Mouse (Mus musculus): ENCODE measurements around the gene Tubgcp5.
A peak's percentile ranks its signal among the peaks of the same experiment; 100 is the strongest.
"Not testable (repeated sequence)": the region's sequence is repeated elsewhere in the genome, so short reads cannot be mapped to it uniquely, and the experiment has no call there.

Tubgcp5 gene

GRCm38 (mm10) chr7:55793952-55794603, at the start of gene Tubgcp5:
Gene Tubgcp5, plus strand, starts transcription at chr7:55794154.
- DNase-seq = peak; percentile 95

- no peak for DNase-seq
Measured at GRCm38 (mm10) chr7:55744566-55745220, 49.3 kb upstream of the Tubgcp5 start.

- DNase-seq = no peak
Measured at GRCm38 (mm10) chr7:55750841-55751240, 43.1 kb upstream of the Tubgcp5 start.

GRCm38 (mm10) chr7:55759346-55759745, 34.6 kb upstream of the Tubgcp5 start:
- DNase-seq = no peak

GRCm38 (mm10) chr7:55767926-55768325, 26.0 kb upstream of the Tubgcp5 start, which contains the start of gene Siglech:
Gene Siglech, plus strand, starts transcription at chr7:55768178.
- no peak for DNase-seq

- DNase-seq = no peak
Measured at GRCm38 (mm10) chr7:55780011-55780410, 13.9 kb upstream of the Tubgcp5 start.

GRCm38 (mm10) chr7:55782493-55782892, 11.5 kb upstream of the Tubgcp5 start:
- DNase-seq = no peak

GRCm38 (mm10) chr7:55784580-55784979, 9.4 kb upstream of the Tubgcp5 start:
- no peak for DNase-seq

- not testable (repeated sequence) for DNase-seq
Measured at GRCm38 (mm10) chr7:55790586-55790985, 3.4 kb upstream of the Tubgcp5 start.

- no peak for DNase-seq
Measured at GRCm38 (mm10) chr7:55792280-55792679, 1.7 kb upstream of the Tubgcp5 start.

GRCm38 (mm10) chr7:55793236-55793951, 560 bp upstream of the Tubgcp5 start:
- DNase-seq = no peak

GRCm38 (mm10) chr7:55799981-55800380, 6.0 kb downstream of the Tubgcp5 start:
- no peak for DNase-seq

- no peak for DNase-seq
Measured at GRCm38 (mm10) chr7:55809967-55810366, 16.0 kb downstream of the Tubgcp5 start.

GRCm38 (mm10) chr7:55824468-55824867, 30.5 kb downstream of the Tubgcp5 start:
- no peak for DNase-seq

GRCm38 (mm10) chr7:55827551-55827950, 33.6 kb downstream of the Tubgcp5 start:
- DNase-seq = no peak

- DNase-seq = no peak
Measured at GRCm38 (mm10) chr7:55836877-55837276, 42.9 kb downstream of the Tubgcp5 start.

GRCm38 (mm10) chr7:55841445-55841844, 47.5 kb downstream of the Tubgcp5 start, which contains the start of gene Cyfip1:
Gene Cyfip1, plus strand, starts transcription at chr7:55841745.
- DNase-seq = no peak

- DNase-seq = peak; percentile 93
Measured at GRCm38 (mm10) chr7:55841977-55842503, 48.1 kb downstream of the Tubgcp5 start.

GRCm38 (mm10) chr7:55842504-55843152, 48.7 kb downstream of the Tubgcp5 start:
- no peak for DNase-seq

- no peak for DNase-seq
Measured at GRCm38 (mm10) chr7:55846606-55847312, 52.8 kb downstream of the Tubgcp5 start.

- no peak for DNase-seq
Measured at GRCm38 (mm10) chr7:55849948-55850571, 56.1 kb downstream of the Tubgcp5 start.

- DNase-seq = no peak
Measured at GRCm38 (mm10) chr7:55852787-55853186, 58.8 kb downstream of the Tubgcp5 start.
